ENCODE assay signal across 20 mouse cellular contexts in genomic region chr4:115904375-115904774, GRCm38 (mm10). TPM values are rescaled to one million over a fixed set of nuclear protein-coding genes. Genes with fewer than 3 reads are reported as not detected.
DNase-seq lines count a peak whose midpoint lies in the region; ATAC-seq and TF ChIP-seq lines count a peak whose summit lies in the region.
"Had no signal": no experiment of that assay in that cellular context is flagged by ENCODE, and none has a peak within 500 bp of the region (broad histone marks: within the 10 kb centered on the region; RNA-seq: fewer than 3 reads in every experiment).

No protein-coding gene starts in this region.

- H3K9me3 ChIP-seq in forebrain, embryonic 14.5 days (replicated peaks; ENCODE audit: control insufficient read depth, low read length): no peaks in the 10 kb centered on the region
- H3K9me3 ChIP-seq in forebrain, embryonic 13.5 days (replicated peaks): no peaks in the 10 kb centered on the region
- no peaks in the 10 kb centered on the region for H3K9me3 ChIP-seq in midbrain, embryonic 11.5 days (ENCODE audit: control insufficient read depth, low read length)
- H3K9me3 ChIP-seq in midbrain, embryonic 16.5 days (replicated peaks; ENCODE audit: control insufficient read depth, low read length, poor library complexity, severe bottlenecking): no peaks in the 10 kb centered on the region
- H3K9me3 ChIP-seq in stomach, postnatal 0 days (ENCODE audit: control insufficient read depth, low read length): no peaks in the 10 kb centered on the region
- H3K9me3 ChIP-seq: embryonic facial prominence, embryonic 13.5 days; G1E; limb, embryonic 15.5 days; lung, embryonic 15.5 days had no signal

- TF ChIP-seq EP300 in stomach, postnatal 0 days (optimal IDR thresholded peaks at IDR 0.05): no peak

- H3K27me3 ChIP-seq in forebrain, embryonic 14.5 days (replicated peaks; ENCODE audit: control insufficient read depth, insufficient read depth, low read length): peaks cover 34% of the 10 kb centered on the region
- peaks cover 88% of the 10 kb centered on the region for H3K27me3 ChIP-seq in forebrain, embryonic 13.5 days
- peaks cover 26% of the 10 kb centered on the region for H3K27me3 ChIP-seq in midbrain, embryonic 11.5 days (ENCODE audit: control insufficient read depth, insufficient read depth, low read length)
- H3K27me3 ChIP-seq in midbrain, embryonic 16.5 days (ENCODE audit: control insufficient read depth, insufficient read depth, low read depth, low read length): peaks cover 45% of the 10 kb centered on the region
- no peaks in the 10 kb centered on the region for H3K27me3 ChIP-seq in stomach, postnatal 0 days (ENCODE audit: control insufficient read depth, insufficient read depth, low read length)

- peak; percentile 38 for DNase-seq in forebrain, embryonic 14.5 days (ENCODE audit: low spot score)
- no peak for DNase-seq in midbrain, embryonic 11.5 days (ENCODE audit: low spot score, missing footprints)
- peak; percentile 73 for DNase-seq in mesoderm, embryonic 11.5 days (ENCODE audit: low read depth, low spot score)
- peak; percentile 40 for DNase-seq in stomach, postnatal 0 days (ENCODE audit: low spot score)
- DNase-seq in cerebellum, postnatal 4 days (ENCODE audit: low spot score in 2 of 2): no peak
- DNase-seq in gastrocnemius, postnatal 14 days: no peak
- DNase-seq: B cell, adult 2 months; cerebellum, adult 2 months; heart, adult 2 months; heart, postnatal 14 days; layer of hippocampus, postnatal 36 days; thymus, postnatal 4 days had no signal

- no peaks in the 10 kb centered on the region for H3K36me3 ChIP-seq in forebrain, embryonic 14.5 days (ENCODE audit: control insufficient read depth, insufficient read depth, low read length)
- H3K36me3 ChIP-seq in forebrain, embryonic 13.5 days (ENCODE audit: poor library complexity, severe bottlenecking): no peaks in the 10 kb centered on the region
- no peaks in the 10 kb centered on the region for H3K36me3 ChIP-seq in midbrain, embryonic 11.5 days (ENCODE audit: control insufficient read depth, insufficient read depth, low read length)
- H3K36me3 ChIP-seq in midbrain, embryonic 16.5 days (ENCODE audit: control insufficient read depth, insufficient read depth, low read length): no peaks in the 10 kb centered on the region
- H3K36me3 ChIP-seq in stomach, postnatal 0 days (ENCODE audit: control insufficient read depth, insufficient read depth, low read length): no peaks in the 10 kb centered on the region
- H3K36me3 ChIP-seq: embryonic facial prominence, embryonic 13.5 days; G1E; limb, embryonic 15.5 days; lung, embryonic 15.5 days had no signal

- 3% methylated on average over 12 of the region's 12 CpGs for WGBS in forebrain, embryonic 14.5 days
- WGBS in forebrain, embryonic 13.5 days: 0% methylated on average over 12 of the region's 12 CpGs
- WGBS in midbrain, embryonic 11.5 days: 1% methylated on average over 12 of the region's 12 CpGs
- 6% methylated on average over 12 of the region's 12 CpGs for WGBS in midbrain, embryonic 16.5 days
- 20% methylated on average over 12 of the region's 12 CpGs for WGBS in stomach, postnatal 0 days

- ATAC-seq in forebrain, embryonic 14.5 days: no peak
- no peak for ATAC-seq in forebrain, embryonic 13.5 days
- peak; percentile 57 for ATAC-seq in midbrain, embryonic 11.5 days (ENCODE audit: low FRiP score)
- no peak for ATAC-seq in midbrain, embryonic 16.5 days
- ATAC-seq in stomach, postnatal 0 days (ENCODE audit: low FRiP score, low TSS enrichment): peak; percentile 43; the same call in 1 of the 2 replicates

- H3K4me2 ChIP-seq in forebrain, embryonic 14.5 days (ENCODE audit: low read length): no peak overlapping the region
- H3K4me2 ChIP-seq in forebrain, embryonic 13.5 days: no peak overlapping the region
- H3K4me2 ChIP-seq in midbrain, embryonic 11.5 days: peak overlapping the region; percentile 11; the same call in 1 of the 2 replicates
- no peak overlapping the region for H3K4me2 ChIP-seq in midbrain, embryonic 16.5 days (ENCODE audit: low read length)
- H3K4me2 ChIP-seq in stomach, postnatal 0 days (replicated peaks; ENCODE audit: low read depth): no peak overlapping the region
- H3K4me2 ChIP-seq: embryonic facial prominence, embryonic 13.5 days; limb, embryonic 15.5 days; lung, embryonic 15.5 days had no signal

- no peak overlapping the region for H3K27ac ChIP-seq in forebrain, embryonic 14.5 days (ENCODE audit: low read depth, low read length)
- H3K27ac ChIP-seq in forebrain, embryonic 13.5 days: no peak overlapping the region
- no peak overlapping the region for H3K27ac ChIP-seq in midbrain, embryonic 11.5 days (ENCODE audit: low read depth, low read length)
- no peak overlapping the region for H3K27ac ChIP-seq in midbrain, embryonic 16.5 days (ENCODE audit: low read length)
- no peak overlapping the region for H3K27ac ChIP-seq in stomach, postnatal 0 days (replicated peaks)
- H3K27ac ChIP-seq: embryonic facial prominence, embryonic 13.5 days; heart, adult 2 months; limb, embryonic 15.5 days; lung, embryonic 15.5 days had no signal

- H3K4me1 ChIP-seq in forebrain, embryonic 14.5 days (ENCODE audit: control insufficient read depth, insufficient read depth, low read length): peaks cover 9% of the 10 kb centered on the region; the same call in 1 of the 2 replicates
- peaks cover 32% of the 10 kb centered on the region for H3K4me1 ChIP-seq in forebrain, embryonic 13.5 days
- H3K4me1 ChIP-seq in midbrain, embryonic 11.5 days (ENCODE audit: control insufficient read depth, insufficient read depth, low read length): peaks cover 38% of the 10 kb centered on the region
- no peaks in the 10 kb centered on the region; the same call in 1 of the 2 replicates for H3K4me1 ChIP-seq in midbrain, embryonic 16.5 days (ENCODE audit: control insufficient read depth, insufficient read depth, low read length)
- no peaks in the 10 kb centered on the region for H3K4me1 ChIP-seq in stomach, postnatal 0 days (replicated peaks; ENCODE audit: control insufficient read depth, insufficient read depth)
- H3K4me1 ChIP-seq: lung, embryonic 15.5 days had no signal

- TF ChIP-seq CTCF in stomach, postnatal 0 days (IDR thresholded peaks at IDR 0.05; ENCODE audit: low read depth): no peak

- no peak overlapping the region for H3K9ac ChIP-seq in forebrain, embryonic 14.5 days (ENCODE audit: low read length)
- H3K9ac ChIP-seq in forebrain, embryonic 13.5 days: no peak overlapping the region
- no peak overlapping the region for H3K9ac ChIP-seq in midbrain, embryonic 11.5 days (ENCODE audit: low read length)
- no peak overlapping the region for H3K9ac ChIP-seq in midbrain, embryonic 16.5 days (ENCODE audit: low read depth, low read length)
- no peak overlapping the region for H3K9ac ChIP-seq in stomach, postnatal 0 days (ENCODE audit: low read length)
- H3K9ac ChIP-seq: embryonic facial prominence, embryonic 13.5 days; limb, embryonic 15.5 days; lung, embryonic 15.5 days had no signal

- H3K4me3 ChIP-seq in forebrain, embryonic 14.5 days (ENCODE audit: low read depth, low read length): no peak overlapping the region
- H3K4me3 ChIP-seq in forebrain, embryonic 13.5 days: no peak overlapping the region
- no peak overlapping the region for H3K4me3 ChIP-seq in midbrain, embryonic 11.5 days (ENCODE audit: low read depth, low read length)
- no peak overlapping the region for H3K4me3 ChIP-seq in midbrain, embryonic 16.5 days (ENCODE audit: low read depth, low read length)
- no peak overlapping the region for H3K4me3 ChIP-seq in stomach, postnatal 0 days (ENCODE audit: low read depth, low read length)
- H3K4me3 ChIP-seq: embryonic facial prominence, embryonic 13.5 days; heart, adult 2 months; limb, embryonic 15.5 days; lung, embryonic 15.5 days had no signal

- intact Hi-C loops in gastrocnemius, postnatal 14 days (cut with DNase I; ENCODE audit: low total_unique reads): loop anchor here (5.0 kb wide), 1 partner anchor 48 kb away; no protein-coding TSS in a partner anchor

RNA-seq across cellular contexts. Expression of gene 6430628N08Rik, which starts 13.9 kb away (rescaled TPM):
- not detected in 2 replicates for polyA plus RNA-seq in forebrain, embryonic 14.5 days (2014; fragmentation: Nextera tagmentation; extraction: Ambion mirVana)
- polyA plus RNA-seq in forebrain, embryonic 13.5 days (2015; fragmentation: Nextera tagmentation; extraction: Ambion mirVana): 0.25 TPM in 1 of 2 replicates, not detected in the other
- polyA plus RNA-seq in midbrain, embryonic 11.5 days (2014; fragmentation: Nextera tagmentation; extraction: Ambion mirVana): 0.33 TPM in 1 of 2 replicates, not detected in the other
- 0.48 and 0.55 TPM in 2 replicates for polyA plus RNA-seq in midbrain, embryonic 16.5 days (2015; fragmentation: Nextera tagmentation; extraction: Ambion mirVana)
- polyA plus RNA-seq in stomach, postnatal 0 days (2015; fragmentation: Nextera tagmentation; extraction: Ambion mirVana): not detected in 2 replicates
- total RNA-seq in gastrocnemius, postnatal 14 days (2021): not detected
- total RNA-seq: G1E; heart, adult 2 months; heart, postnatal 14 days; layer of hippocampus, postnatal 36 days; monocyte, adult 5-6 weeks had no signal
- polyA plus RNA-seq: embryonic facial prominence, embryonic 13.5 days; G1E; heart, adult 2 months; limb, embryonic 15.5 days; lung, embryonic 15.5 days; stomach, embryonic 16.5 days had no signal

RNA-seq across cellular contexts. Expression of gene Kncn, which starts 20.2 kb away (rescaled TPM):
- 0.31 TPM in 1 of 2 replicates, not detected in the other for polyA plus RNA-seq in forebrain, embryonic 14.5 days (2014; fragmentation: Nextera tagmentation; extraction: Ambion mirVana)
- 0.09 TPM in 1 of 2 replicates, not detected in the other for polyA plus RNA-seq in forebrain, embryonic 13.5 days (2015; fragmentation: Nextera tagmentation; extraction: Ambion mirVana)
- polyA plus RNA-seq in midbrain, embryonic 11.5 days (2014; fragmentation: Nextera tagmentation; extraction: Ambion mirVana): not detected in 2 replicates
- polyA plus RNA-seq in midbrain, embryonic 16.5 days (2015; fragmentation: Nextera tagmentation; extraction: Ambion mirVana): 0.18 TPM in 1 of 2 replicates, not detected in the other
- not detected in 2 replicates for polyA plus RNA-seq in stomach, postnatal 0 days (2015; fragmentation: Nextera tagmentation; extraction: Ambion mirVana)
- not detected for total RNA-seq in gastrocnemius, postnatal 14 days (2021)
- total RNA-seq: G1E; heart, adult 2 months; heart, postnatal 14 days; monocyte, adult 5-6 weeks had no signal
- polyA plus RNA-seq: embryonic facial prominence, embryonic 13.5 days; G1E; heart, adult 2 months; limb, embryonic 15.5 days; lung, embryonic 15.5 days; stomach, embryonic 16.5 days had no signal

RNA-seq across cellular contexts. Expression of gene Dmbx1, which starts 35.4 kb away (rescaled TPM):
- 0.05 TPM in 2 replicates for polyA plus RNA-seq in forebrain, embryonic 14.5 days (2014; fragmentation: Nextera tagmentation; extraction: Ambion mirVana)
- 0.09 and 0.11 TPM in 2 replicates for polyA plus RNA-seq in forebrain, embryonic 13.5 days (2015; fragmentation: Nextera tagmentation; extraction: Ambion mirVana)
- polyA plus RNA-seq in midbrain, embryonic 11.5 days (2014; fragmentation: Nextera tagmentation; extraction: Ambion mirVana): 15.1 and 15.9 TPM in 2 replicates
- 6.1 and 12.0 TPM in 2 replicates for polyA plus RNA-seq in midbrain, embryonic 16.5 days (2015; fragmentation: Nextera tagmentation; extraction: Ambion mirVana)
- polyA plus RNA-seq in stomach, postnatal 0 days (2015; fragmentation: Nextera tagmentation; extraction: Ambion mirVana): 0.02 TPM in 1 of 2 replicates, not detected in the other
- not detected for total RNA-seq in gastrocnemius, postnatal 14 days (2021)
- total RNA-seq: heart, adult 2 months; heart, postnatal 14 days; layer of hippocampus, postnatal 36 days; monocyte, adult 5-6 weeks had no signal
- polyA plus RNA-seq: G1E; heart, adult 2 months; stomach, embryonic 16.5 days had no signal

Comparison
In these comparisons a context has a peak if more than half of its experiments do, and no peak if none do; other contexts are left out.
1. ATAC-seq: peak in midbrain, embryonic 11.5 days (single experiment) and stomach, postnatal 0 days (single experiment); none in forebrain, embryonic 14.5 days (single experiment), forebrain, embryonic 13.5 days (single experiment) and midbrain, embryonic 16.5 days (single experiment).
2. DNase-seq: peak in forebrain, embryonic 14.5 days (single experiment), mesoderm, embryonic 11.5 days (single experiment) and stomach, postnatal 0 days (single experiment); none in midbrain, embryonic 11.5 days (single experiment), cerebellum, postnatal 4 days (0 of 2) and gastrocnemius, postnatal 14 days (single experiment).